Mouse (Mus musculus): ENCODE measurements around the gene Lrp10. TPM values are rescaled to one million over a fixed set of nuclear protein-coding genes. Genes with fewer than 3 reads are reported as not detected.

Lrp10 gene
- polyA plus RNA-seq, 1 experiment: 41.5 TPM

GRCm38 (mm10) chr14:54433941-54434531, 29.9 kb upstream of the Lrp10 start:
- no peak for TF ChIP-seq CTCF (IDR thresholded peaks at IDR 0.05; ENCODE audit: borderline replicate concordance, extremely low read depth, insufficient read depth, insufficient read length)
- no peak for TF ChIP-seq POLR2A (IDR thresholded peaks at IDR 0.05; ENCODE audit: borderline replicate concordance, extremely low read depth, insufficient read depth, insufficient read length, poor library complexity, severe bottlenecking)
- DNase-seq (ENCODE audit: low read depth): no peak

GRCm38 (mm10) chr14:54435194-54435918, 28.6 kb upstream of the Lrp10 start:
- TF ChIP-seq POLR2A (IDR thresholded peaks at IDR 0.05; ENCODE audit: borderline replicate concordance, extremely low read depth, insufficient read depth, insufficient read length, poor library complexity, severe bottlenecking) (no peak), CTCF (IDR thresholded peaks at IDR 0.05; ENCODE audit: borderline replicate concordance, extremely low read depth, insufficient read depth, insufficient read length) (no peak)
- DNase-seq (ENCODE audit: low read depth): no peak

- TF ChIP-seq CTCF (IDR thresholded peaks at IDR 0.05; ENCODE audit: borderline replicate concordance, extremely low read depth, insufficient read depth, insufficient read length) (no peak), POLR2A (IDR thresholded peaks at IDR 0.05; ENCODE audit: borderline replicate concordance, extremely low read depth, insufficient read depth, insufficient read length, poor library complexity, severe bottlenecking) (no peak)
- DNase-seq (ENCODE audit: low read depth): no peak
These were observed 24.8 kb upstream of the Lrp10 start for GRCm38 (mm10) chr14:54439155-54439554.

- TF ChIP-seq POLR2A (IDR thresholded peaks at IDR 0.05; ENCODE audit: borderline replicate concordance, extremely low read depth, insufficient read depth, insufficient read length, poor library complexity, severe bottlenecking): no peak
- no peak for TF ChIP-seq CTCF (IDR thresholded peaks at IDR 0.05; ENCODE audit: borderline replicate concordance, extremely low read depth, insufficient read depth, insufficient read length)
- DNase-seq (ENCODE audit: low read depth): no peak
These were observed 24.3 kb upstream of the Lrp10 start for GRCm38 (mm10) chr14:54439610-54440009.

- TF ChIP-seq CTCF (IDR thresholded peaks at IDR 0.05; ENCODE audit: borderline replicate concordance, extremely low read depth, insufficient read depth, insufficient read length) (no peak), POLR2A (IDR thresholded peaks at IDR 0.05; ENCODE audit: borderline replicate concordance, extremely low read depth, insufficient read depth, insufficient read length, poor library complexity, severe bottlenecking) (no peak)
- DNase-seq (ENCODE audit: low read depth): no peak
These were observed 23.4 kb upstream of the Lrp10 start for GRCm38 (mm10) chr14:54440538-54440937.

- no peak for DNase-seq (ENCODE audit: low read depth)
- no peak for TF ChIP-seq CTCF (IDR thresholded peaks at IDR 0.05; ENCODE audit: borderline replicate concordance, extremely low read depth, insufficient read depth, insufficient read length)
- no peak for TF ChIP-seq POLR2A (IDR thresholded peaks at IDR 0.05; ENCODE audit: borderline replicate concordance, extremely low read depth, insufficient read depth, insufficient read length, poor library complexity, severe bottlenecking)
These were observed 22.6 kb upstream of the Lrp10 start for GRCm38 (mm10) chr14:54441365-54441764.

- TF ChIP-seq CTCF (IDR thresholded peaks at IDR 0.05; ENCODE audit: borderline replicate concordance, extremely low read depth, insufficient read depth, insufficient read length) (no peak), POLR2A (IDR thresholded peaks at IDR 0.05; ENCODE audit: borderline replicate concordance, extremely low read depth, insufficient read depth, insufficient read length, poor library complexity, severe bottlenecking) (no peak)
- no peak for DNase-seq (ENCODE audit: low read depth)
These were observed 21.4 kb upstream of the Lrp10 start for GRCm38 (mm10) chr14:54442548-54442947.

GRCm38 (mm10) chr14:54443196-54443595, 20.7 kb upstream of the Lrp10 start:
- DNase-seq (ENCODE audit: low read depth): peak; percentile 41
- TF ChIP-seq CTCF (IDR thresholded peaks at IDR 0.05; ENCODE audit: borderline replicate concordance, extremely low read depth, insufficient read depth, insufficient read length) (no peak), POLR2A (IDR thresholded peaks at IDR 0.05; ENCODE audit: borderline replicate concordance, extremely low read depth, insufficient read depth, insufficient read length, poor library complexity, severe bottlenecking) (no peak)

GRCm38 (mm10) chr14:54443712-54444618, 20.0 kb upstream of the Lrp10 start:
- peak; percentile 41 for DNase-seq (ENCODE audit: low read depth)
- no peak for TF ChIP-seq CTCF (IDR thresholded peaks at IDR 0.05; ENCODE audit: borderline replicate concordance, extremely low read depth, insufficient read depth, insufficient read length)
- no peak for TF ChIP-seq POLR2A (IDR thresholded peaks at IDR 0.05; ENCODE audit: borderline replicate concordance, extremely low read depth, insufficient read depth, insufficient read length, poor library complexity, severe bottlenecking)

- no peak for DNase-seq (ENCODE audit: low read depth)
- TF ChIP-seq POLR2A (IDR thresholded peaks at IDR 0.05; ENCODE audit: borderline replicate concordance, extremely low read depth, insufficient read depth, insufficient read length, poor library complexity, severe bottlenecking) (no peak), CTCF (IDR thresholded peaks at IDR 0.05; ENCODE audit: borderline replicate concordance, extremely low read depth, insufficient read depth, insufficient read length) (no peak)
These were observed 18.5 kb upstream of the Lrp10 start for GRCm38 (mm10) chr14:54445476-54445875.

GRCm38 (mm10) chr14:54453566-54453965, 10.4 kb upstream of the Lrp10 start:
- no peak for DNase-seq (ENCODE audit: low read depth)
- TF ChIP-seq POLR2A (IDR thresholded peaks at IDR 0.05; ENCODE audit: borderline replicate concordance, extremely low read depth, insufficient read depth, insufficient read length, poor library complexity, severe bottlenecking) (no peak), CTCF (IDR thresholded peaks at IDR 0.05; ENCODE audit: borderline replicate concordance, extremely low read depth, insufficient read depth, insufficient read length) (no peak)
